Mouse (Mus musculus): Measurements from ENCODE around the gene Tesc.

DNA sequence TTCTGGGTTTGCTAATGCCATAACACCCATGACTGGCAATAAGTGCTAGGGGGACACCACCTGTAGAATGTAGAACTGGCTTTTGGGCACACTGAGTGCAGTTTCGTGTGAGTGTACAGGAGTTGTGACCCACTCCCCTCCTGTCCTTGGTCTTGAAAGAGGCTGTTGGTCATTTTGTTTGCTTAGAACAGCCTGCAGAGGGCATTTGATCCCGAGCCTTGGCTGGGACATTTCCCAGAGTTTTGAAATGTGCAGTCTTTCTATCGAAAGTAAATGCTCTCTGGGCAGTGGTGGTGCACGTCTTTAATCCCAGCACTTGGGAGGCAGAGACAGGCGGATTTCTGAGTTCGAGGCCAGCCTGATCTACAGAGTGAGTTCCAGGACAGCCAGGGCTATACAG is 31.6 kb upstream of the Tesc start:
- TF ChIP-seq CTCF (IDR thresholded peaks at IDR 0.05; ENCODE audit: low read depth) (no peak), EP300 (IDR thresholded peaks at IDR 0.05; ENCODE audit: low read depth) (no peak)
